Mouse (Mus musculus): ENCODE measurements at regions not wholly inside any gene's neighbourhood (a gene's known extent, or its start where the extent isn't known, plus 50 kb on each side); places are given as distances from the start of the nearest gene placed in this dataset.
A peak's percentile ranks its signal among the peaks of the same experiment; 100 is the strongest.

DNA sequence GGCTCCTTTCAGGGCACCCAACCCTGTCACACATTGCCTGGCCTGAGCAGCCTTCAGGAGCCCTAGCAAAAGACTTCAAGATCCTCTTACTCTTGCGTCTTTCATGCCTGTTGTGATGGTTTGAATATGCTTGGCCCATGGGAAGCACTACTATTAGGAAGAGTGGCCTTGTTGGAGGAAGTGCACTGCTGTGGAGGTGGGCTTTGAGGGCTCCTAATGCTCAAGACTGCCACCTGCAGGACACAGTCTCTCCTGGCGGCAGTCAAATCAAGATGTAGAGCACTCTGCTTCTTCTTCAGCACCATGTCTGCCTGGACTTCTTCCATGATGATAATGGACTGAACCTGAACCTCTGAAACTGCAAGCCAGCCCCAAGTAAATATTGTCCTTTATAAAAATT lies 73.0 kb downstream of the Tsen15 start:
- no peak for ATAC-seq (replicated peaks; ENCODE audit: insufficient number of reproducible peaks, low FRiP score, low TSS enrichment, low read depth)
- no peak overlapping the region for H3K4me3 ChIP-seq (ENCODE audit: low read depth, low read length)
- 67% methylated on average over 2 of the region's 2 CpGs for WGBS
- H3K4me2 ChIP-seq (ENCODE audit: low read depth, low read length), result no peak overlapping the region
- no peaks in the 10 kb centered on the region for H3K36me3 ChIP-seq (replicated peaks; ENCODE audit: control insufficient read depth, insufficient read depth, low read depth, low read length)
- H3K27me3 ChIP-seq (ENCODE audit: control insufficient read depth, insufficient read depth, low read length), result no peaks in the 10 kb centered on the region
- H3K9ac ChIP-seq (replicated peaks; ENCODE audit: low read length), result no peak overlapping the region
- H3K4me1 ChIP-seq (ENCODE audit: control insufficient read depth, insufficient read depth, low read length), result no peaks in the 10 kb centered on the region
- DNase-seq (ENCODE audit: low spot score), result no peak
- H3K9me3 ChIP-seq (replicated peaks; ENCODE audit: control insufficient read depth, low read length), result no peaks in the 10 kb centered on the region
- no peak overlapping the region for H3K27ac ChIP-seq (replicated peaks; ENCODE audit: low read depth, low read length)

DNA sequence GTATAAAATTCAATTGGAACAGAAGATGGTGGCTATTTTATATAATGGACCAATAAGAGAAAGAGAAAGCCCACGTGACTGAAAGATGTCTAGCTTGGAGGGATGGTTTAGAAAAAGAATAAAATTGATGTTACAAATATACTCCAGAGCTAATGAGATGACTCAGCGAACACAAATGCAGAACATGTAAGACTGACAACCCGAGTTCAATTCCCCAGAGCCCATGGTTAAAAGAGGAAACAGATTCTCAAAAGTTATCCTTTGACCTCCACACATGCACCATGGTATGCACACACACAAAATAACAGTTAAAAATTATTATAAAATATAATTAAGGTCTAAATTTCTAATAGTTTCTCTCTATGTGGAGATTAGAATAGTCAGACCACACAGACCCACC lies 81.0 kb downstream of the Tsen15 start:
- WGBS, result 69% methylated on average over 3 of the region's 3 CpGs
- no peak for DNase-seq (ENCODE audit: low spot score)
- Histone ChIP-seq H3K27me3 (ENCODE audit: control insufficient read depth, insufficient read depth, low read length) (no peaks in the 10 kb centered on the region), H3K27ac (replicated peaks; ENCODE audit: low read depth, low read length) (no peak overlapping the region), H3K4me2 (ENCODE audit: low read depth, low read length) (no peak overlapping the region), H3K9me3 (replicated peaks; ENCODE audit: control insufficient read depth, low read length) (no peaks in the 10 kb centered on the region), H3K4me3 (ENCODE audit: low read depth, low read length) (no peak overlapping the region), H3K4me1 (ENCODE audit: control insufficient read depth, insufficient read depth, low read length) (no peaks in the 10 kb centered on the region), H3K9ac (replicated peaks; ENCODE audit: low read length) (no peak overlapping the region), H3K36me3 (replicated peaks; ENCODE audit: control insufficient read depth, insufficient read depth, low read depth, low read length) (no peaks in the 10 kb centered on the region)
- ATAC-seq (replicated peaks; ENCODE audit: insufficient number of reproducible peaks, low FRiP score, low TSS enrichment, low read depth), result no peak

DNA sequence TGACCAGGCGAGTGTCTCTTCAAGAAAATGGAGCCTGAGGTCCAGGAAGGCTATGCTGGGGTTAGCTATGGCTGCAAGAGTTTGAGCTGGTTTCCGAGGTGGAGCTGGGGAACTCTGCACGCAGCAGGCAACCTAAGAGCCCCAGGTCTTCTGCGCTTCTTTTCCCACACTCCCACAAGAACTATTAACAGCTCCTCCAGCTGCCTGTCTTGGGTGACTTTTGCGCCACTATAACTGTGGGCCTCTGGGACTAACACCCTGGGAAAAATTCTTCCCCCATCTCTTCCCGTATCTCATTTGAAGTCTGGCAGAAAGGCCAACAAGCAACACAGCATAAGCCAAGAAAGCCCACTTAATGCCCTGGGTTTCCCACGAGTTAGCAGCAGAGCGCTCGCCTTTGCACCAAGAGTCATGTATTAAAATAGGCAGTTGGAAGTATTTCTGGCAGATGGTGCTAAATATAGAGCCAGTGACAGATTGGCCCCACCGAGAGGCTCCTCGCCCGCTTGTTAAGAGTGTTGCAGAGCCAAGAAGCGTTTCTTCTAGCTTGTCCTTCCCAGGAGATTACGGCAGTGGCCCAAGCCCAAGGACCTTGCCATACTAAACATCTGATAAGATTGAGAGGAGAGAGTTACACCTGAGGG lies 81.9 kb downstream of the Tsen15 start:
- ATAC-seq (replicated peaks; ENCODE audit: insufficient number of reproducible peaks, low FRiP score, low TSS enrichment, low read depth), result no peak
- no peak overlapping the region for H3K4me2 ChIP-seq (ENCODE audit: low read depth, low read length)

DNA sequence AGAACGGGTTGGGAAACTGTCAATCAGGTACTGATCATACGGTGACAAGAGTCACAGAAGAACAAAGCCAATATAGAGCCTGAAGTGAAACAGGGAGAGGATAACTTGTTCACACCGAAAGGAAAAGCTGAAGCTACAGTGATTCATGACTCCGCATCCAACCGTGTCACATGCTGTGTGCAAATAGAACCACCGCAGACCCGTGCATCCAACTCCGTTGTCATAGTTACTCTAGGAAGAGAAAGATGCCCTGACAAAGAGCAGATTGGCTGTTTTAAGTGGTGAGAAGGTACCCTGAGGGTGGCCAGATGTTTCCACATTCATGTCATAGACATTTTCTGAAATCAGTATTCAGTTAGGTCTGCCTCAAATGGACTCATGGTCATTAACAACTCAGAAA lies 85.1 kb downstream of the Tsen15 start:
- Histone ChIP-seq H3K27ac (replicated peaks; ENCODE audit: low read depth, low read length) (no peak overlapping the region), H3K36me3 (replicated peaks; ENCODE audit: control insufficient read depth, insufficient read depth, low read depth, low read length) (no peaks in the 10 kb centered on the region), H3K4me1 (ENCODE audit: control insufficient read depth, insufficient read depth, low read length) (no peaks in the 10 kb centered on the region), H3K27me3 (ENCODE audit: control insufficient read depth, insufficient read depth, low read length) (no peaks in the 10 kb centered on the region), H3K9me3 (replicated peaks; ENCODE audit: control insufficient read depth, low read length) (no peaks in the 10 kb centered on the region), H3K4me2 (ENCODE audit: low read depth, low read length) (no peak overlapping the region), H3K4me3 (ENCODE audit: low read depth, low read length) (no peak overlapping the region), H3K9ac (replicated peaks; ENCODE audit: low read length) (no peak overlapping the region)
- ATAC-seq (replicated peaks; ENCODE audit: insufficient number of reproducible peaks, low FRiP score, low TSS enrichment, low read depth), result no peak
- WGBS, result 85% methylated on average over 8 of the region's 8 CpGs
- no peak for DNase-seq (ENCODE audit: low spot score)

More for the DNA sequence above, 81.9 kb downstream of the Tsen15 start:
- Histone ChIP-seq H3K27ac (replicated peaks; ENCODE audit: low read depth, low read length) (no peak overlapping the region), H3K4me3 (ENCODE audit: low read depth, low read length) (no peak overlapping the region), H3K27me3 (ENCODE audit: control insufficient read depth, insufficient read depth, low read length) (no peaks in the 10 kb centered on the region), H3K9me3 (replicated peaks; ENCODE audit: control insufficient read depth, low read length) (no peaks in the 10 kb centered on the region), H3K36me3 (replicated peaks; ENCODE audit: control insufficient read depth, insufficient read depth, low read depth, low read length) (no peaks in the 10 kb centered on the region), H3K9ac (replicated peaks; ENCODE audit: low read length) (no peak overlapping the region), H3K4me1 (ENCODE audit: control insufficient read depth, insufficient read depth, low read length) (no peaks in the 10 kb centered on the region)
- no peak for DNase-seq (ENCODE audit: low spot score)
- WGBS, result 89% methylated on average over 14 of the region's 14 CpGs

DNA sequence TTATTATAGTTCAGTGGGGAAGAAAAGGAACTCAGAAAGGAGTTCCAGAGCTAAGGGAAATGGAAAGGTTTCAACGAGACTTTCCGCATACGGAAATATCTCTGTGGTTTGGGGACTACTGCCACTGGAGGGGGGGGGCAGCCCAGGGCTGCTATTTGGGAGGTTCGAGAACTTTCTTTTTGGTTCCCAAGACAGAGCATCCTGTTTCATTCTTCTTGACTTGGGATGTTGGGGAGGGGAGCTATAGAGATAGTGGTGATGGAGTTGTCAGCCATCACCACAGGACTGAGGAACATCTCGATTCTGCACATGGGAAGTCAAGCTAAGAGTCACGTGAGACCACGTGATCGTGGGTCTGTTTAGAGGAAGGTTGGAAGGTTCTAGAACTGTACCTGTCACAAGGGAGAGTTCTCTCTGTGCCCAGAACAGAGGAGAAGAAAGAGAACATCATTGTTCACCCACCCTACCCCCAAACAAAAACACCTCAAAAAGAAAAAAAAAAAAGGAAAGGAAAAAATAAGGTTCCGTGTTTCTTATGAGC lies 94.2 kb downstream of the Tsen15 start:
- ATAC-seq (replicated peaks; ENCODE audit: insufficient number of reproducible peaks, low FRiP score, low TSS enrichment, low read depth), result no peak
- H3K9me3 ChIP-seq (replicated peaks; ENCODE audit: control insufficient read depth, low read length), result no peaks in the 10 kb centered on the region
- no peak for DNase-seq (ENCODE audit: low spot score)
- no peaks in the 10 kb centered on the region for H3K36me3 ChIP-seq (replicated peaks; ENCODE audit: control insufficient read depth, insufficient read depth, low read depth, low read length)
- H3K4me2 ChIP-seq (ENCODE audit: low read depth, low read length), result no peak overlapping the region
- H3K4me1 ChIP-seq (ENCODE audit: control insufficient read depth, insufficient read depth, low read length), result no peaks in the 10 kb centered on the region
- no peak overlapping the region for H3K9ac ChIP-seq (replicated peaks; ENCODE audit: low read length)
- H3K4me3 ChIP-seq (ENCODE audit: low read depth, low read length), result no peak overlapping the region
- 82% methylated on average over 9 of the region's 9 CpGs for WGBS
- no peaks in the 10 kb centered on the region for H3K27me3 ChIP-seq (ENCODE audit: control insufficient read depth, insufficient read depth, low read length)
- no peak overlapping the region for H3K27ac ChIP-seq (replicated peaks; ENCODE audit: low read depth, low read length)

DNA sequence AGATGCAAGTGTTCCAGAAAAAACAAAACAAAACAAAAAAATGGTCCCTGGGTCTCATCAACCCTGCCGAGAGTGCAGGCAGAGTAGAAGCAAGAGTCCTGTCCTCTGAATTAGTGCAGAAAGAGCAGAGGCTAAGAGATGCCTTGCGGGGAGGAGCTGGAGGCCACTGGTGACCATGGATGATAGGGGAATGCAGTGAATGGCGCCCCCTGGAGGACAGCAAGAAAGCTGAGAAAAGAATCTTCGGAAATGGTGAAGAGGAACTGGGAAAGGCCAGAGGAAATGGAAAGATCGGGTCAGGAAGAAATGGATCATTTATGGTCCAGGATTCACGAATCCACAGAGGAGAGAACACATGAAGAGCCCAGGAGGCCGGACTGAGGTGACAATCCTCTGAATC lies 95.7 kb downstream of the Tsen15 start:
- 40% methylated on average over 7 of the region's 7 CpGs for WGBS
- ATAC-seq (replicated peaks; ENCODE audit: insufficient number of reproducible peaks, low FRiP score, low TSS enrichment, low read depth), result no peak; the same call in 1 of the 2 replicates

DNA sequence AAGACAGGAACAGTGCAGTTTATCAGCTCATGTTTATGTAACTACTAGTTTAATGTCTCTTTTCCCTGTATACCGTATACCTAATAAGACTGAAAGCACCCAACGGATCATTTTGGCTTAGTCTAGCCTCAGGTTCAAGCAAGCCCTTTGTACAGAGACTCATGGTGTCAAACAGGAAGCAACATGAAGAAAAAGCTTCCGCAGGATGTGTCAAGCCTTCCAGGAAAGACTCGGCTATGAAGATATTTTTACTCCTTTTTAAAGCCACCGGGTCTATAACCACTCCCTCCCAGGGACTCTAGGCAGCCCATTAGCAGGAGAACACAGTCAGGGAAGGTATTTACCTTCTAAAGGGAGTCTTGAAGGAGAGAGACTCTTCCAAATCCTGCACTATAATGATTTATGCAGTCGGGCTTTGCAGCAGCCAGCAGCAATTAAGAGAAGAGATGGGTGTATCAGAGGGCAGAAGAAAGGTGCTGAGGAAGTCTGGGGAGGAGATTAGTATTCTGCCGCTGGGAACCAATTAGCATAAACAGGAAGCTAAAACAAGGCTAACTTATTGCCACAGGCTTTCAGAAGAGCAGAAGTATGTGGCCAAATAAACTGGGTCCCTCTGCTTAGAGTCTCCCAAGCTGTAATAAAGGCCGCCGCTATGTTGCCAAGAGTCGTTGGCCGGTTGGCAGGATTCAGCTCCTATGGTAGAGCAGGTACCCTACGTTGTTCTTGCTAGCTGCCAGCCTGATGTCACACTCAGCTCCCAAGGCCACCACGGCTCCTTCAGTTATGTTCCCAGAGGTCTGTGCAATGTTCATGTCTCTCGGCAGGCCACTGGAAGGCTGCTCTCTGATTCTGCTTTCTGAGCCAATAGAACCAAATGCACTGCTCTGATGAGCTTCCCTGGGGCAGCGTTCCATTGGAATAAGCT lies 98.7 kb downstream of the Tsen15 start:
- Histone ChIP-seq H3K4me1 (ENCODE audit: control insufficient read depth, insufficient read depth, low read length) (no peaks in the 10 kb centered on the region), H3K27me3 (ENCODE audit: control insufficient read depth, insufficient read depth, low read length) (no peaks in the 10 kb centered on the region), H3K4me2 (ENCODE audit: low read depth, low read length) (no peak overlapping the region), H3K9ac (replicated peaks; ENCODE audit: low read length) (no peak overlapping the region), H3K9me3 (replicated peaks; ENCODE audit: control insufficient read depth, low read length) (no peaks in the 10 kb centered on the region), H3K36me3 (replicated peaks; ENCODE audit: control insufficient read depth, insufficient read depth, low read depth, low read length) (no peaks in the 10 kb centered on the region), H3K27ac (replicated peaks; ENCODE audit: low read depth, low read length) (no peak overlapping the region), H3K4me3 (ENCODE audit: low read depth, low read length) (no peak overlapping the region)
- DNase-seq (ENCODE audit: low spot score), result no peak
- 78% methylated on average over 15 of the region's 15 CpGs for WGBS
- ATAC-seq (replicated peaks; ENCODE audit: insufficient number of reproducible peaks, low FRiP score, low TSS enrichment, low read depth), result no peak

More for the DNA sequence above, 95.7 kb downstream of the Tsen15 start:
- Histone ChIP-seq H3K4me2 (ENCODE audit: low read depth, low read length) (no peak overlapping the region), H3K4me3 (ENCODE audit: low read depth, low read length) (no peak overlapping the region), H3K4me1 (ENCODE audit: control insufficient read depth, insufficient read depth, low read length) (no peaks in the 10 kb centered on the region), H3K9me3 (replicated peaks; ENCODE audit: control insufficient read depth, low read length) (no peaks in the 10 kb centered on the region), H3K27ac (replicated peaks; ENCODE audit: low read depth, low read length) (no peak overlapping the region), H3K9ac (replicated peaks; ENCODE audit: low read length) (no peak overlapping the region), H3K36me3 (replicated peaks; ENCODE audit: control insufficient read depth, insufficient read depth, low read depth, low read length) (no peaks in the 10 kb centered on the region), H3K27me3 (ENCODE audit: control insufficient read depth, insufficient read depth, low read length) (no peaks in the 10 kb centered on the region)
- DNase-seq (ENCODE audit: low spot score), result peak; percentile 52

DNA sequence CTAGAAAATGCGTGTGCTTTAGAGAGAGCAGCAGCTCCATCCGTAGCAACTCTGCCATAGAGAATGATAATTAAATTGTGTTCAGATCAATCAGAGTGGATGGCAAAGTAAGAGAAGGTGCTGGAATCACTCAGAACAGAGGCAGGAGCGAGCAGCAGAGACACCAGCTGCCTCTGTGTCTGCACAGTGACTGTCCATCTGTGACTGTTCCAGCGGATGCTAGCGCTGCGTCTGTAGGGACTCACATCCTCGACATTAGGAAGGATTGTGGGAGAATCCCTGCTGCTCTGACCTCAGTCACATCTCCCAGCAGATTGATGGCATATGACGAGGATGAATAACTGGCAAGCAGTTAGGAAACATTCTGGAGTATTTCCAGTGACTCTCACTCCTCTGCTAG lies 99.8 kb downstream of the Tsen15 start:
- no peak for ATAC-seq (replicated peaks; ENCODE audit: insufficient number of reproducible peaks, low FRiP score, low TSS enrichment, low read depth)
- H3K4me3 ChIP-seq (ENCODE audit: low read depth, low read length), result no peak overlapping the region

More for the DNA sequence above, 99.8 kb downstream of the Tsen15 start:
- Histone ChIP-seq H3K4me2 (ENCODE audit: low read depth, low read length) (no peak overlapping the region), H3K9me3 (replicated peaks; ENCODE audit: control insufficient read depth, low read length) (no peaks in the 10 kb centered on the region), H3K27ac (replicated peaks; ENCODE audit: low read depth, low read length) (no peak overlapping the region), H3K27me3 (ENCODE audit: control insufficient read depth, insufficient read depth, low read length) (no peaks in the 10 kb centered on the region), H3K9ac (replicated peaks; ENCODE audit: low read length) (no peak overlapping the region), H3K36me3 (replicated peaks; ENCODE audit: control insufficient read depth, insufficient read depth, low read depth, low read length) (no peaks in the 10 kb centered on the region), H3K4me1 (ENCODE audit: control insufficient read depth, insufficient read depth, low read length) (no peaks in the 10 kb centered on the region)
- 80% methylated on average over 8 of the region's 8 CpGs for WGBS
- no peak for DNase-seq (ENCODE audit: low spot score)
